Mouse (Mus musculus): ENCODE results near the gene Duoxa1.

GRCm38 (mm10) chr2:122345106-122345893 is 31.8 kb upstream of the Duoxa1 start:
- no peak for TF ChIP-seq GATA1 (IDR thresholded peaks at IDR 0.05; ENCODE audit: borderline replicate concordance, low read length)
- TF ChIP-seq CTCF (IDR thresholded peaks at IDR 0.05; ENCODE audit: low read depth, low read length): no peak
